Mouse (Mus musculus) gastrocnemius, postnatal 25 days (tissue): ENCODE measurements around the gene Zscan5b. TPM values are rescaled to one million over a fixed set of nuclear protein-coding genes. Genes with fewer than 3 reads are reported as not detected.

ENCODE experiments used
- total RNA-seq, 2 experiments: library from RNA; stranded (reverse); gene quantifications; 1 replicate in 1 of 2; 2 replicates in 1 of 2; pipeline ENCODE4 v1.2.3; 2021

The Zscan5b gene
- total RNA-seq, 2 experiments from 2014 or later: not detected

Other genes starting within 250 kb of the Zscan5b start
- not detected for gene Vmn1r65, start 211.3 kb upstream of the Zscan5b start, total RNA-seq
- not detected for gene Nlrp4c, start 177.1 kb upstream of the Zscan5b start, total RNA-seq
- 10 to 100 TPM; 27.3 to 30.7 TPM for gene Zfp787, start 66.3 kb upstream of the Zscan5b start, total RNA-seq
- gene Zfp444, start 50.1 kb upstream of the Zscan5b start, total RNA-seq: 1 to 10 TPM; 4.0 to 7.6 TPM
- not detected for gene Galp, start 25.2 kb upstream of the Zscan5b start, total RNA-seq
- gene Epp13, start 30.4 kb downstream of the Zscan5b start, total RNA-seq: not detected
- gene Zfp667, start 64.3 kb downstream of the Zscan5b start, total RNA-seq: 1 to 10 TPM; 2.7 to 3.8 TPM
- 1 to 10 TPM in 1 of 2 experiments, under 1 TPM in 1; 0.41 to 1.0 TPM for gene Zfp583, start 109.0 kb downstream of the Zscan5b start, total RNA-seq
- gene Gm3854, start 121.5 kb downstream of the Zscan5b start, total RNA-seq: under 1 TPM; 0.16 to 0.23 TPM
- 1 to 10 TPM; 1.4 to 2.0 TPM for gene Zfp78, start 141.0 kb downstream of the Zscan5b start, total RNA-seq
- gene Zfp28, start 161.0 kb downstream of the Zscan5b start, total RNA-seq: 1 to 10 TPM; 1.1 to 1.9 TPM
- under 1 TPM; 0.31 to 0.46 TPM for gene Smim17, start 176.4 kb downstream of the Zscan5b start, total RNA-seq
- gene Gm20715, start 188.0 kb downstream of the Zscan5b start, total RNA-seq: not detected
- gene Olfr1344, start 216.4 kb downstream of the Zscan5b start, total RNA-seq: not detected
- gene Olfr1336, start 233.9 kb downstream of the Zscan5b start, total RNA-seq: not detected
- not detected for gene Olfr1346, start 244.8 kb downstream of the Zscan5b start, total RNA-seq